19 mouse cellular contexts compared by ENCODE assay signal in genomic region chr16:59854160-59854717, GRCm38 (mm10).
DNase-seq lines count a peak whose midpoint lies in the region; ATAC-seq lines count a peak whose summit lies in the region.
"Had no signal": no experiment of that assay in that cellular context is flagged by ENCODE, and none has a peak within 500 bp of the region (broad histone marks: within the 10 kb centered on the region; RNA-seq: fewer than 3 reads in every experiment).

No protein-coding gene starts in this region.

- no peak overlapping the region for H3K4me3 ChIP-seq in hindbrain, embryonic 11.5 days (ENCODE audit: low read depth, low read length)
- no peak overlapping the region for H3K4me3 ChIP-seq in hindbrain, embryonic 10.5 days
- no peak overlapping the region for H3K4me3 ChIP-seq in forebrain, embryonic 10.5 days
- no peak overlapping the region for H3K4me3 ChIP-seq in hindbrain, embryonic 12.5 days
- H3K4me3 ChIP-seq in neural tube, embryonic 15.5 days (replicated peaks): no peak overlapping the region
- H3K4me3 ChIP-seq: erythroblast, embryonic 14.5 days; limb, embryonic 13.5 days; myocyte had no signal

- H3K27ac ChIP-seq in hindbrain, embryonic 11.5 days (ENCODE audit: low read depth, low read length): no peak overlapping the region
- H3K27ac ChIP-seq in hindbrain, embryonic 10.5 days: no peak overlapping the region
- H3K27ac ChIP-seq in forebrain, embryonic 10.5 days: 0 out of 2 replicates have a peak overlapping the region, but pooled peaks have one; percentile 35
- no peak overlapping the region for H3K27ac ChIP-seq in hindbrain, embryonic 12.5 days
- no peak overlapping the region for H3K27ac ChIP-seq in neural tube, embryonic 15.5 days (replicated peaks)
- H3K27ac ChIP-seq: limb, embryonic 13.5 days had no signal

- H3K4me1 ChIP-seq in hindbrain, embryonic 11.5 days (replicated peaks; ENCODE audit: control insufficient read depth, insufficient read depth, low read length): no peaks in the 10 kb centered on the region
- peaks cover 13% of the 10 kb centered on the region; the same call in 1 of the 2 replicates for H3K4me1 ChIP-seq in hindbrain, embryonic 10.5 days (replicated peaks)
- H3K4me1 ChIP-seq in forebrain, embryonic 10.5 days: peaks cover 32% of the 10 kb centered on the region
- H3K4me1 ChIP-seq in hindbrain, embryonic 12.5 days: peaks cover 4% of the 10 kb centered on the region
- 0 out of 2 replicates have a peak, but pooled peaks cover 3% of the 10 kb centered on the region for H3K4me1 ChIP-seq in neural tube, embryonic 15.5 days
- H3K4me1 ChIP-seq: limb, embryonic 13.5 days had no signal

- no peak overlapping the region for H3K4me2 ChIP-seq in hindbrain, embryonic 11.5 days (replicated peaks; ENCODE audit: low read depth, low read length)
- H3K4me2 ChIP-seq in hindbrain, embryonic 12.5 days (replicated peaks): no peak overlapping the region
- H3K4me2 ChIP-seq in neural tube, embryonic 15.5 days: no peak overlapping the region
- H3K4me2 ChIP-seq: limb, embryonic 13.5 days had no signal

- H3K9ac ChIP-seq in hindbrain, embryonic 11.5 days (ENCODE audit: low read depth, low read length): no peak overlapping the region
- no peak overlapping the region for H3K9ac ChIP-seq in hindbrain, embryonic 12.5 days
- H3K9ac ChIP-seq in neural tube, embryonic 15.5 days (replicated peaks): no peak overlapping the region
- H3K9ac ChIP-seq: limb, embryonic 13.5 days had no signal

- no peaks in the 10 kb centered on the region for H3K27me3 ChIP-seq in hindbrain, embryonic 11.5 days (ENCODE audit: control insufficient read depth, insufficient read depth, low read length)
- no peaks in the 10 kb centered on the region for H3K27me3 ChIP-seq in hindbrain, embryonic 10.5 days (ENCODE audit: insufficient read depth, poor library complexity, severe bottlenecking)
- no peaks in the 10 kb centered on the region for H3K27me3 ChIP-seq in forebrain, embryonic 10.5 days (ENCODE audit: poor library complexity, severe bottlenecking)
- no peaks in the 10 kb centered on the region for H3K27me3 ChIP-seq in hindbrain, embryonic 12.5 days
- no peaks in the 10 kb centered on the region for H3K27me3 ChIP-seq in neural tube, embryonic 15.5 days (replicated peaks)
- H3K27me3 ChIP-seq: limb, embryonic 13.5 days had no signal

- H3K36me3 ChIP-seq in hindbrain, embryonic 11.5 days (ENCODE audit: control insufficient read depth, insufficient read depth, low read length): no peaks in the 10 kb centered on the region
- H3K36me3 ChIP-seq in hindbrain, embryonic 10.5 days: no peaks in the 10 kb centered on the region
- no peaks in the 10 kb centered on the region for H3K36me3 ChIP-seq in forebrain, embryonic 10.5 days (replicated peaks)
- H3K36me3 ChIP-seq in hindbrain, embryonic 12.5 days: no peaks in the 10 kb centered on the region
- H3K36me3 ChIP-seq in neural tube, embryonic 15.5 days: no peaks in the 10 kb centered on the region
- H3K36me3 ChIP-seq: limb, embryonic 13.5 days had no signal

- no peak for DNase-seq in hindbrain, embryonic 11.5 days (ENCODE audit: low spot score)
- DNase-seq in hindbrain, embryonic 10.5 days (ENCODE audit: low spot score): no peak
- DNase-seq in forebrain, embryonic 10.5 days (ENCODE audit: extremely low spot score, low spot score): peak; percentile 31
- DNase-seq in urinary bladder, postnatal 4 days (ENCODE audit: low spot score in 2 of 2): no peak
- no peak for DNase-seq in yolk sac, embryonic 10.5 days (ENCODE audit: low spot score)
- DNase-seq in cerebellum, adult 8-10 months: no peak
- DNase-seq: adrenal gland, postnatal 36 days; cerebellum, adult 9-10 months; gastrocnemius, postnatal 36 days; kidney, adult 8-10 months; kidney, postnatal 4 days; lung, postnatal 10 days; right cerebral cortex, postnatal 25 days; thymus, postnatal 25 days had no signal

- WGBS in hindbrain, embryonic 11.5 days: 76% methylated on average over 7 of the region's 7 CpGs
- 76% methylated on average over 7 of the region's 7 CpGs for WGBS in hindbrain, embryonic 10.5 days
- WGBS in forebrain, embryonic 10.5 days: 44% methylated on average over 7 of the region's 7 CpGs
- 63% methylated on average over 7 of the region's 7 CpGs for WGBS in hindbrain, embryonic 12.5 days
- 41% methylated on average over 7 of the region's 7 CpGs for WGBS in neural tube, embryonic 15.5 days

- ATAC-seq in hindbrain, embryonic 11.5 days (ENCODE audit: low FRiP score): peak; percentile 49
- peak; percentile 76 for ATAC-seq in hindbrain, embryonic 12.5 days (ENCODE audit: low FRiP score)
- peak; percentile 86 for ATAC-seq in neural tube, embryonic 15.5 days (ENCODE audit: low FRiP score)

- no peaks in the 10 kb centered on the region for H3K9me3 ChIP-seq in hindbrain, embryonic 11.5 days (ENCODE audit: control insufficient read depth, low read length)
- H3K9me3 ChIP-seq in hindbrain, embryonic 10.5 days: no peaks in the 10 kb centered on the region
- H3K9me3 ChIP-seq in forebrain, embryonic 10.5 days: no peaks in the 10 kb centered on the region
- no peaks in the 10 kb centered on the region for H3K9me3 ChIP-seq in hindbrain, embryonic 12.5 days (replicated peaks)
- no peaks in the 10 kb centered on the region for H3K9me3 ChIP-seq in neural tube, embryonic 15.5 days (replicated peaks)
- H3K9me3 ChIP-seq: limb, embryonic 13.5 days had no signal
